Mouse (Mus musculus): ENCODE results near the gene Bicd2. TPM values are rescaled to one million over a fixed set of nuclear protein-coding genes. Genes with fewer than 3 reads are reported as not detected.
A peak's percentile ranks its signal among the peaks of the same experiment; 100 is the strongest.
"Not testable (repeated sequence)": the region's sequence is repeated elsewhere in the genome, so short reads cannot be mapped to it uniquely, and the experiment has no call there.

Gene Bicd2
- polyA plus RNA-seq, 1 experiment from 2014 or later, result 29.2 TPM

DNA sequence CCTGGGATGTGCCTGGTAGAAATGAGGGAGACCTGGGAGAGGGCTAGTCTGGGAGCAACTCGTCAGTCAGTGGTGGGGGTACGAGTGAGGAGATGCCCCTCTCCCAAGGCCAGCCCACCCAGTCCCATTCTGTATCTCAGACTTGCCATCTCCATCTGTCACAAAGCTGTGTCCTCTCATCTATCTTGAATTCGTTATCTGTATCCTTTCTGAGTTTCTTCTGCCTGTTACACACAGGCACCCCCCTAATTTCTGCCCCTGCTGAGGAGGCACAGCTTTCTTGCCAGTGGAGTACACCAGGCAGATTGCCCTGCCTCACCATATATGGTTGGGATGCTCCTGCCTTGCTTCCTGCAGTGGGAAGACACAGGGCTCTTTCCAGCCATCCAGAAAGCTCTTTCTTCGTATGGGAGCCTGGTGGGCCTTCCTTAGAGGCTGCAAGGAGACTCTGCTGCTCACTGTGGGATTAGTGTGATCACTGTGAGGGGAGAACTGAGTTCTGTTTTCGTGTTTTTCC is 12.7 kb downstream of the Bicd2 start:
- Histone ChIP-seq H3K9me3 (no peaks in the 10 kb centered on the region), H3K27me3 (replicated peaks) (no peaks in the 10 kb centered on the region), H3K27ac (no peak overlapping the region), H3K4me3 (no peak overlapping the region), H3K36me3 (replicated peaks) (no peaks in the 10 kb centered on the region), H3K9ac (no peak overlapping the region), H3K4me2 (no peak overlapping the region), H3K4me1 (peaks cover 24% of the 10 kb centered on the region; the same call in 1 of the 2 replicates)
- WGBS, result 71% methylated on average over 5 of the region's 5 CpGs
- ATAC-seq (replicated peaks), result 0 out of 2 replicates have a peak, but pooled peaks have one; percentile 21

DNA sequence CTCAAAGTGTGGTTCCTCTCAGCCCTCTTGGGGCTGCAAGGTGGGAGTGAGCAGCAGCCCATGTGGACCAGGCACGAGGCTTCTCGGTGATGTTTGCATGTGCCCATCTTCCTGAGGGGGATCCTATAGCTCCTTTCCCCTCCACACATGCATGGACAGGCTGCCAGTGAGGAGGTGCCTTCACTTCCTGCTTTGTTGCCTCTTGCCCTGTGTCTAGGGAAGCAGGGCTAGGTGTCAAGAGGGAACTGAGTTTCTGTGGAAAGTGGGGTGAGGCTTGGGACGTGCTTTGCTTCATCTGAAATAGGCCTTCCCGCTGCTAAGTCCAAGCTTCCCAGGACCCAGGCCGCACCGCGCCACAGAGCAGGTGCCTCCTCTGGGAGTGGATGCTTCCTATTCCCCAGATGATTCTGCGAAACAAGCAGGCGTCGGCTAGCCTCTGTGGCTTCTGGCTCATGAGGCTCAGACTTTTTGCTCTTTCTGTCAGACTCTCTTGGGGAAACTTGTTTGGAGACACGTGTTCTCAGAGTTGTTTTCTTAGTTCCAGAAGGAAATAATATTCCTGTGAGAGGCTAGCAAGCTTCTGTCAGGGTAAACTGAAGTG is 14.2 kb downstream of the Bicd2 start:
- no peaks in the 10 kb centered on the region for H3K9me3 ChIP-seq
- no peaks in the 10 kb centered on the region for H3K36me3 ChIP-seq (replicated peaks)
- no peak for ATAC-seq (replicated peaks)
- H3K27me3 ChIP-seq (replicated peaks), result no peaks in the 10 kb centered on the region
- 88% methylated on average over 11 of the region's 11 CpGs for WGBS
- no peak overlapping the region for H3K27ac ChIP-seq
- no peak overlapping the region for H3K4me3 ChIP-seq
- peaks cover 24% of the 10 kb centered on the region; the same call in 1 of the 2 replicates for H3K4me1 ChIP-seq
- no peak overlapping the region for H3K4me2 ChIP-seq
- no peak overlapping the region for H3K9ac ChIP-seq

DNA sequence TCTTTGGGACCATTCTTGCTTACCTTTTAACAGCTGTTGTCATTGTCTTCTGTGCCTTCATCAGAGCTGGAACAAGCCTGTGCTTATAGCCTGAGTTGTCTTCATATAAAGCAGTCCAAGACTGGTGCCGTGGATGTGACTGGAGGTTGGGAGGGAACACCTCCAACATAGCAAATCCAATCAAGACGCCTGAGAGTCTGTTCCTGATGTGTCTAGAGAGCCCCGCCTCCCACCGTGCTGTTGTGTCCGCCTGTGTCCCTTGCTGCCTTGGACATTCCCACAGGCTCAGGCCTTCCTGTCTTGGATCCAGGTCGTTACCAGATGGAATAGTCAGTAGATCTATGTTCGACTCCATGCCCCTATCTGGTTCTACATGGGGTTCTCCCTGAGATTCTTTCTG is 14.7 kb downstream of the Bicd2 start:
- no peak for ATAC-seq (replicated peaks)
- 77% methylated on average over 7 of the region's 7 CpGs for WGBS
- no peaks in the 10 kb centered on the region for H3K9me3 ChIP-seq

DNA sequence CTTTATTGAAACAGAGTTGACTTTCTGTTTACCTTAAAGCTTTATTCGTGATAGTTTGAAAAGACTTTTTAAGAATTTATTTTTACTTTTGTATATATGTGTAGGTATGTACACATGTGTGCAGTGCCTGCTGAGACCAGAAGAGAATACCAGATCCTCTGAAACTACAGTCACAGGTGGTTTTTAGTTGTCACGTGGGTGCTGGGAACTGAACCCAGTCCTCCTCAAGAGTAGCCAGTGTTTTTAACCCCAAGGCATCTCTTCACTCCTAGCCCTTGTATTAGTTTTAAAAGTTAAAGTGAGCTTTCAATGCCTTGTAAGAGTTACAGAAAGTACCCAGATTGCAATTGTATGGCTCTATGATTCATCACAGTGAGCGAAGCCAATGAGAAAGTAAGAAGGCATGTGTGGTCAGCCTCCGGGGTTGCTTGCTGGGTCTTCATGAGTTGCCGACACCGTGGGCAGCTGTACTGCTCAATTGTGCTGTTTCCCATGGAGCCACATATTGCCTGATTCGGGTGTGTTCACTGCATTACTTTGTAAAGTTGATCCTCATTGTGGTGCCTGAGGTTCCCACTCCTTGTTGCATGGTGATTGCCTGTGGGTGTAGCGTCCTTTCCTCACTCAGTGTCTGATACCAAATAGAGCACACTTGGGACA is 16.1 kb downstream of the Bicd2 start:
- Histone ChIP-seq H3K27ac (no peak overlapping the region), H3K9me3 (no peaks in the 10 kb centered on the region), H3K4me3 (no peak overlapping the region), H3K4me1 (peaks cover 28% of the 10 kb centered on the region), H3K27me3 (replicated peaks) (no peaks in the 10 kb centered on the region), H3K36me3 (replicated peaks) (no peaks in the 10 kb centered on the region), H3K4me2 (no peak overlapping the region), H3K9ac (no peak overlapping the region)
- no peak for ATAC-seq (replicated peaks)
- WGBS, result 96% methylated on average over 8 of the region's 8 CpGs

More for the DNA sequence above, 14.7 kb downstream of the Bicd2 start:
- Histone ChIP-seq H3K4me2 (no peak overlapping the region), H3K4me1 (peaks cover 29% of the 10 kb centered on the region), H3K9ac (no peak overlapping the region), H3K4me3 (no peak overlapping the region), H3K36me3 (replicated peaks) (no peaks in the 10 kb centered on the region), H3K27me3 (replicated peaks) (no peaks in the 10 kb centered on the region), H3K27ac (no peak overlapping the region)

DNA sequence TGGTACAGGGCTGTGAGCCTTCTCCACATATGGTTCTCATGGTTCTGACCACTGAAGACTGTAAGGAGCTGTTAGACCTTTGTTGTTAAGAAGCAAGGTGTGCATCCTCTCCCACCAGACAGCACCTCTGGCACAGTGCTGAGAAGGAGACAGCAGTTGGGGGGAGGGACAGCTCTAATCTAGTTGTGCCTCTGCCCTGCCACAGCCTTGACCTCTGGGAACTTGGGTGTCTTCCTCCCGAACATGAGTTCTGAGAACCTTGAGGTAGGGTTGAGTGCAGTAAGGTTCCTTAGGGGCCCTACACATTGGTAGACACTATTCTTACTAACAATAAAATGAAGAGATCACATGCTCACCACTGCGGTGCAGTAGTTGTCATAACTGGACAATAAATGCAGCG is 16.8 kb downstream of the Bicd2 start:
- no peak overlapping the region for H3K4me2 ChIP-seq
- H3K4me1 ChIP-seq, result peaks cover 27% of the 10 kb centered on the region
- H3K4me3 ChIP-seq, result no peak overlapping the region
- no peak for ATAC-seq (replicated peaks)
- WGBS, result 98% methylated on average over 3 of the region's 3 CpGs
- H3K27ac ChIP-seq, result no peak overlapping the region
- no peaks in the 10 kb centered on the region for H3K9me3 ChIP-seq
- no peak overlapping the region for H3K9ac ChIP-seq
- H3K27me3 ChIP-seq (replicated peaks), result no peaks in the 10 kb centered on the region
- H3K36me3 ChIP-seq (replicated peaks), result no peaks in the 10 kb centered on the region

DNA sequence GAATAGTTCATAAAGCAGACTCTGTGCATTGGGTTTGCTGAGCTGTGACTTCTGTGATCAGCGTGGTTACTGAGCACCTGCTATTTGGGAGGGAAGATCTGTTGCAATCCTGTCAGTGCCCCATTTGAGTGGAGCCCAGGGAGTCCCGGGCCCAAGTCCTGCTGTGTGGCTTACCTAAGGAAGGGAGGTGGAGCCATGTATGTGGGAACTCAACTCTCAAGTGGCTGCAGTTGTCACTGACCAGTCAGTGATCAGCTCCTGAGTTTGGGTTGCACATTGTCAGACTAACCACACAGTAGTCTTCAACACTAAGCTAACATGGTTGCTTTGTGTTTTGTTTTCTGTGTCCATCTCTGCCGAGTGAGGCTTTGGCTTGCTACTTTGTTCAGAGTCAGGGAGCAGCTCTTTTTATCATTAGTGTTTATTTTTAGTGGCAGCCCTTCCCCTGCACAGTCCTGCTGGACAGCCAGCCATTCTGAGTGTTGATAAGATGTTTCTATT is 19.6 kb downstream of the Bicd2 start:
- no peak overlapping the region for H3K4me3 ChIP-seq
- no peak overlapping the region for H3K4me2 ChIP-seq
- WGBS, result 38% methylated on average over 3 of the region's 3 CpGs
- peaks cover 19% of the 10 kb centered on the region for H3K4me1 ChIP-seq
- H3K27me3 ChIP-seq (replicated peaks), result no peaks in the 10 kb centered on the region
- no peaks in the 10 kb centered on the region for H3K9me3 ChIP-seq
- no peak overlapping the region for H3K27ac ChIP-seq
- H3K36me3 ChIP-seq (replicated peaks), result no peaks in the 10 kb centered on the region
- no peak overlapping the region for H3K9ac ChIP-seq
- no peak for ATAC-seq (replicated peaks)

DNA sequence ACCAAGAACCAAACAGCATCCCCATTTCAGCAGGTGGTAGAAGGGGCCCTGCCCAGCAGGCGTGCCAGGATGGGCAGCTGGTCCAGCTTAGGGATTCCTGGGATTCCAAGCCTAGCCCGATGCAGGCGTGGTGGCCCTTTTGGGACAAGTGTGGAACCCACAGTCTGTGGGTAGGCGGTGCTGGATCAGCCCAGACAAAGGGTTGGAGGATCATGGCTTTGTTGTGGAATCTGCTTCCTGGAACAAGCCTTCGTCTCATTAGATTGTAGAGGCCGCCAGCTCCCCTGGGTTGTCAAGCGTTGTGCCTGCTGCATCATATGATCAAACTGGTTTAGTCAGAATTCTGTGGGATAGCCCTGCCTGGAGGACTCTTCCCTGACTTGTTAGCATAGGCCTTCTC is 21.0 kb downstream of the Bicd2 start:
- no peak overlapping the region for H3K27ac ChIP-seq
- no peaks in the 10 kb centered on the region for H3K27me3 ChIP-seq (replicated peaks)
- ATAC-seq (replicated peaks), result no peak
- H3K4me2 ChIP-seq, result no peak overlapping the region
- H3K9ac ChIP-seq, result no peak overlapping the region
- peaks cover 25% of the 10 kb centered on the region for H3K4me1 ChIP-seq
- WGBS, result 68% methylated on average over 7 of the region's 7 CpGs
- H3K36me3 ChIP-seq (replicated peaks), result no peaks in the 10 kb centered on the region
- H3K4me3 ChIP-seq, result no peak overlapping the region
- H3K9me3 ChIP-seq, result no peaks in the 10 kb centered on the region

DNA sequence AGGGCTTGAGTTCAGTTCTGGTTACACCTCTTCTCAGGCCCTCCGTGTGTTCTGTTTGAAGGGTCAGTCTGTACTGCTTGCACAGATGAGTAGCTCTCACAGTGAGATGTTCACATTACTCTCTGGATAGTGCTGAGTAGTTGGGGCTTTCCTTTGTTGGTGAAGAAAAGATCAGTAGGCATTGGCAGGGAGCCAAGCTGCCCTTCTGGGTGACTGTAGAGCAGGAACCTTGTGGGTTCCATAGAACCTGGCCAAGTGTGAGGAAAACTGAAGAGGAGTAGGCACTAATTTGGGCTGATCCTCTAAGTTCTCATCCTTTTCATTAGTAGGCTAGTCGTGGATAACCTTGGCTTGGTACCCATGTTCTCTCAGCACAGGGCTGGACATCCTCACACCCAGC is 21.4 kb downstream of the Bicd2 start:
- 71% methylated on average over 2 of the region's 2 CpGs for WGBS
- Histone ChIP-seq H3K4me2 (no peak overlapping the region), H3K9me3 (no peaks in the 10 kb centered on the region), H3K4me1 (peaks cover 25% of the 10 kb centered on the region), H3K36me3 (replicated peaks) (no peaks in the 10 kb centered on the region), H3K27ac (no peak overlapping the region), H3K4me3 (no peak overlapping the region), H3K9ac (no peak overlapping the region), H3K27me3 (replicated peaks) (no peaks in the 10 kb centered on the region)
- no peak for ATAC-seq (replicated peaks)

DNA sequence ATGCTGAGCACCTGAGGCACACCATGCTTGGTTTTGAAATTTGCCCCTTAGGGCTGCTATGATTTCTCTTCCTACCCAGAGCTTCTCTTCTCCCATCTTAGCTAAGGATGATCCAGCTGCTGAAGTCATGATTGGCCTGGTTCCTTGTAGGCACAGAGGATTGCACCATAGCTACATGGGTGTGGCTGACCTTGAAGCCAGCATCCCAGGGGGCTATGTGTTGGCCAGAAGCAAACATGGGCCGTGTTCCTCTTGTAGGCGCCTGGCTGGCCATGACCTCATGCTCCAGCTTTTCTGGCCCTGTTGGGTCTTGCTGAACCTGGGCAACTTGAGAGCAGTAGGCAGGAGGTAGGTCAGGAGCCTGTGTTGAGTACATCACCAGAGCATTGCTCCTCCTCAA is 23.3 kb downstream of the Bicd2 start:
- WGBS, result 88% methylated on average over 2 of the region's 2 CpGs
- ATAC-seq (replicated peaks), result no peak
- Histone ChIP-seq H3K4me1 (peaks cover 25% of the 10 kb centered on the region), H3K4me3 (no peak overlapping the region), H3K27ac (no peak overlapping the region), H3K4me2 (no peak overlapping the region), H3K9me3 (no peaks in the 10 kb centered on the region), H3K9ac (no peak overlapping the region), H3K27me3 (replicated peaks) (no peaks in the 10 kb centered on the region), H3K36me3 (replicated peaks) (no peaks in the 10 kb centered on the region; the same call in 1 of the 2 replicates)

DNA sequence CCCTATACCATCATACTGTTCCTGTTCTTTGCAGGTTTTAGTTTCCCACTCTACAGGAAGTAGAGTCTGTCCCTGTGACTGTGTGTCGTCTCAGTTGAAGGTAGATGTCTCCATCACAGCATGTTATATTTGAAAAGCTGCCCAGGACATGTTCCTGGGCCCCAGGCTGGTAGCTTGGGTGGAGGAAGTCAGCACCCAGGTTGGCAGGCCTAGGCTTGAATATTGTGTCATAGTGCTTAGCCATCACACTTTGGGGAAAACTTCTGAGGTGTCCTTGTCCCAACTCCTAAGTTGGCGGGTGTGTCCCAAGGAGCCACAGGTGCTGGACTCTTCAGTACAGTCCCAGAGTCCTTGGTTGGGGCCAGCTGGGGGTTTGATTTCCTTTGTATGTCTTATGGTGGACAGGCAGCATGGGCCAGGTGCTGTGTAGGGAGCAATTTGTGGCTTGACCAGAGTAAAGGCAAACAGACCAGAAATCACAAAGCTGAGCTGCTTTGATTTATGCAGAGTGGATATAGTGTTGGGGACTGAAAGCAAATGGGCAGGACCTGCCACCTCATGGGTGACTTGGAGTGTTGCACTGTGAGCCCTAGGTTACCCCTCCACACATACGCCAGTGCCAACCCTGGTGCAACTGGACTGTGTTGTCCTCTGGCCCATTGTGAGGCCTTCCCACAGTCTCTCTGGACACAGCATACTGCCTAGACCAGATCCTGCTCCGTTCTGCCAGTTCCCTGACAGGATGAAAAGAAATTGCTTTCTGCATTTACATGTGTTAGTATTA is 26.5 kb downstream of the Bicd2 start:
- H3K27me3 ChIP-seq (replicated peaks), result no peaks in the 10 kb centered on the region
- peaks cover 8% of the 10 kb centered on the region; the same call in 1 of the 2 replicates for H3K4me1 ChIP-seq
- 84% methylated on average over 4 of the region's 4 CpGs for WGBS
- no peaks in the 10 kb centered on the region for H3K9me3 ChIP-seq
- peaks cover 8% of the 10 kb centered on the region; the same call in 1 of the 2 replicates for H3K36me3 ChIP-seq (replicated peaks)
- no peak overlapping the region for H3K27ac ChIP-seq
- no peak for ATAC-seq (replicated peaks)
- H3K9ac ChIP-seq, result no peak overlapping the region
- H3K4me3 ChIP-seq, result no peak overlapping the region
- H3K4me2 ChIP-seq, result no peak overlapping the region

DNA sequence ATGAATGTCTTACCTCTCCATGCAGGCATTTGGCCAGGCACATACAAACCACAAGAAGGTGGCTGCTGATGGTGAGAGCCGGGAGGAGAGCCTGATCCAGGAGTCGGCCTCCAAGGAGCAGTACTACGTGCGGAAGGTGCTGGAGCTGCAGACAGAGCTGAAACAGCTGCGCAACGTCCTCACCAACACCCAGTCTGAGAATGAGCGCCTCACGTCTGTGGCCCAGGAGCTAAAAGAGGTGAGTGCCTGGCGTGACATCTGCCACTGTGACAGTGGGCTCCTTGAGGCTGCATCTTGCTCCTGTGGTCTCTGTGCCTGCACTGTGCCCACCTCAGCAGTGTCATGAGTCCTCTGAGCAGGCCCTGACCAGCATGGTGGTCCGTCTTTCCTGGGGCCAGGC is 28.0 kb downstream of the Bicd2 start:
- no peaks in the 10 kb centered on the region for H3K9me3 ChIP-seq
- 93% methylated on average over 10 of the region's 10 CpGs for WGBS
- H3K4me1 ChIP-seq, result 0 out of 2 replicates have a peak, but pooled peaks cover 6% of the 10 kb centered on the region
- H3K9ac ChIP-seq, result no peak overlapping the region
- peaks cover 8% of the 10 kb centered on the region; the same call in 1 of the 2 replicates for H3K36me3 ChIP-seq (replicated peaks)
- no peak overlapping the region for H3K4me2 ChIP-seq
- no peaks in the 10 kb centered on the region for H3K27me3 ChIP-seq (replicated peaks)
- H3K4me3 ChIP-seq, result no peak overlapping the region
- ATAC-seq (replicated peaks), result no peak
- no peak overlapping the region for H3K27ac ChIP-seq

DNA sequence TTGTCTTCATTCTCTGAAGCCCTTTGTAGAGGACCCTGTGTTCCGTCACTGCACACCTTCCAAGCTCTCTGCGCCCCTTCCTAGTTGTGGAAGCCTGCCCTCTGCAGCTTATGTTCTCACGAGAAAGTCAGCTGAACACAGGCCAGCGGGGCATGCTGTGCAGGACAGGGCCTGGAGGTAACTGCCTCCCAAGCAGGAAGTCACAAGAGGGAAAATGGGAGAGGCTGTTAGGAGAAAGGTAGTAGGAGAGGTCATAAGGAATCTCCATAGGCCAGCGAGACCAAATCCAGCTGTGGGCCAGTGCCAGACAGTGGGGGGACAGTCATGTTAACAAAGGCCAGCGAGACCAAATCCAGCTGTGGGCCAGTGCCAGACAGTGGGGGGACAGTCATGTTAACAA is 28.8 kb downstream of the Bicd2 start:
- H3K4me1 ChIP-seq; H3K27ac ChIP-seq; H3K27me3 ChIP-seq (replicated peaks); H3K9ac ChIP-seq; H3K4me2 ChIP-seq; H3K4me3 ChIP-seq; ATAC-seq (replicated peaks); H3K9me3 ChIP-seq: not testable (repeated sequence)
- WGBS, result 90% methylated on average over 6 of the region's 6 CpGs
- peaks cover 10% of the 10 kb centered on the region; the same call in 1 of the 2 replicates for H3K36me3 ChIP-seq (replicated peaks)

Data from midbrain, embryonic 15.5 days (tissue).